Mouse (Mus musculus): ENCODE measurements at regions not wholly inside any gene's neighbourhood (a gene's known extent, or its start where the extent isn't known, plus 50 kb on each side); places are given as distances from the start of the nearest gene placed in this dataset.

- TF ChIP-seq CTCF (IDR thresholded peaks at IDR 0.05): no peak
- WGBS: 80% methylated on average over 9 of the region's 9 CpGs
- no peak for ATAC-seq (ENCODE audit: low FRiP score)
These were observed 442.0 kb upstream of the Id4 start for GRCm38 (mm10) chr13:47818924-47819564.

GRCm38 (mm10) chr13:47836491-47836890 is 424.5 kb upstream of the Id4 start:
- Histone ChIP-seq H3K9ac (replicated peaks; ENCODE audit: low read length, poor library complexity, severe bottlenecking) (no peak overlapping the region), H3K4me3 (ENCODE audit: low read depth, low read length) (no peak overlapping the region), H3K4me1 (ENCODE audit: insufficient read depth, low read length) (no peaks in the 10 kb centered on the region), H3K4me2 (ENCODE audit: low read depth, low read length, poor library complexity, severe bottlenecking) (no peak overlapping the region), H3K36me3 (ENCODE audit: insufficient read depth, low read length) (no peaks in the 10 kb centered on the region), H3K27ac (ENCODE audit: low read depth, low read length) (no peak overlapping the region), H3K9me3 (ENCODE audit: low read length) (no peaks in the 10 kb centered on the region), H3K27me3 (ENCODE audit: insufficient read depth, low read length) (no peaks in the 10 kb centered on the region)
- ATAC-seq (ENCODE audit: low FRiP score) (no peak), DNase-seq (ENCODE audit: low spot score) (peak; percentile 56)
- peak; percentile 66 for TF ChIP-seq CTCF (IDR thresholded peaks at IDR 0.05)
- 40% methylated on average over 9 of the region's 9 CpGs for WGBS

More at GRCm38 (mm10) chr13:47818924-47819564, 442.0 kb upstream of the Id4 start:
- Histone ChIP-seq H3K9me3 (ENCODE audit: low read length) (no peaks in the 10 kb centered on the region), H3K36me3 (ENCODE audit: insufficient read depth, low read length) (no peaks in the 10 kb centered on the region), H3K4me2 (ENCODE audit: low read depth, low read length, poor library complexity, severe bottlenecking) (no peak overlapping the region), H3K27ac (ENCODE audit: low read depth, low read length) (no peak overlapping the region), H3K4me3 (ENCODE audit: low read depth, low read length) (no peak overlapping the region), H3K9ac (replicated peaks; ENCODE audit: low read length, poor library complexity, severe bottlenecking) (no peak overlapping the region), H3K27me3 (ENCODE audit: insufficient read depth, low read length) (no peaks in the 10 kb centered on the region), H3K4me1 (ENCODE audit: insufficient read depth, low read length) (no peaks in the 10 kb centered on the region)
- no peak for DNase-seq (ENCODE audit: low spot score)

GRCm38 (mm10) chr13:47842418-47842817 is 418.6 kb upstream of the Id4 start:
- 90% methylated on average over 8 of the region's 8 CpGs for WGBS
- no peak for ATAC-seq (ENCODE audit: low FRiP score)
- no peak overlapping the region for H3K27ac ChIP-seq (ENCODE audit: low read depth, low read length)
- no peak for TF ChIP-seq CTCF (IDR thresholded peaks at IDR 0.05)
- no peak overlapping the region for H3K9ac ChIP-seq (replicated peaks; ENCODE audit: low read length, poor library complexity, severe bottlenecking)
- peaks cover 4% of the 10 kb centered on the region; the same call in 1 of the 2 replicates for H3K4me1 ChIP-seq (ENCODE audit: insufficient read depth, low read length)
- H3K4me2 ChIP-seq (ENCODE audit: low read depth, low read length, poor library complexity, severe bottlenecking): no peak overlapping the region
- DNase-seq (ENCODE audit: low spot score): no peak
- no peaks in the 10 kb centered on the region for H3K36me3 ChIP-seq (ENCODE audit: insufficient read depth, low read length)
- no peak overlapping the region for H3K4me3 ChIP-seq (ENCODE audit: low read depth, low read length)
- no peaks in the 10 kb centered on the region for H3K27me3 ChIP-seq (ENCODE audit: insufficient read depth, low read length)
- H3K9me3 ChIP-seq (ENCODE audit: low read length): no peaks in the 10 kb centered on the region

GRCm38 (mm10) chr13:47843011-47843410 is 418.0 kb upstream of the Id4 start:
- DNase-seq (ENCODE audit: low spot score) (no peak), ATAC-seq (ENCODE audit: low FRiP score) (no peak)
- Histone ChIP-seq H3K27ac (ENCODE audit: low read depth, low read length) (0 out of 2 replicates have a peak overlapping the region, but pooled peaks have one; percentile 4), H3K27me3 (ENCODE audit: insufficient read depth, low read length) (no peaks in the 10 kb centered on the region), H3K36me3 (ENCODE audit: insufficient read depth, low read length) (no peaks in the 10 kb centered on the region), H3K4me2 (ENCODE audit: low read depth, low read length, poor library complexity, severe bottlenecking) (no peak overlapping the region), H3K4me1 (ENCODE audit: insufficient read depth, low read length) (peaks cover 4% of the 10 kb centered on the region; the same call in 1 of the 2 replicates), H3K9ac (replicated peaks; ENCODE audit: low read length, poor library complexity, severe bottlenecking) (no peak overlapping the region), H3K9me3 (ENCODE audit: low read length) (no peaks in the 10 kb centered on the region), H3K4me3 (ENCODE audit: low read depth, low read length) (no peak overlapping the region)
- no peak for TF ChIP-seq CTCF (IDR thresholded peaks at IDR 0.05)
- 76% methylated on average over 9 of the region's 9 CpGs for WGBS

- TF ChIP-seq CTCF (IDR thresholded peaks at IDR 0.05): no peak
- ATAC-seq (ENCODE audit: low FRiP score) (no peak), DNase-seq (ENCODE audit: low spot score) (peak; percentile 16)
- no peaks in the 10 kb centered on the region for H3K27me3 ChIP-seq (ENCODE audit: insufficient read depth, low read length)
- H3K4me2 ChIP-seq (ENCODE audit: low read depth, low read length, poor library complexity, severe bottlenecking): peak overlapping the region; percentile 37
- H3K27ac ChIP-seq (ENCODE audit: low read depth, low read length): peak overlapping the region; percentile 4; the same call in 1 of the 2 replicates
- 12% methylated on average over 13 of the region's 13 CpGs for WGBS
- H3K36me3 ChIP-seq (ENCODE audit: insufficient read depth, low read length): no peaks in the 10 kb centered on the region
- no peak overlapping the region for H3K9ac ChIP-seq (replicated peaks; ENCODE audit: low read length, poor library complexity, severe bottlenecking)
- peaks cover 6% of the 10 kb centered on the region; the same call in 1 of the 2 replicates for H3K4me1 ChIP-seq (ENCODE audit: insufficient read depth, low read length)
- H3K4me3 ChIP-seq (ENCODE audit: low read depth, low read length): no peak overlapping the region
- H3K9me3 ChIP-seq (ENCODE audit: low read length): no peaks in the 10 kb centered on the region
These were observed 417.3 kb upstream of the Id4 start for GRCm38 (mm10) chr13:47843541-47844267.

- no peak overlapping the region for H3K4me2 ChIP-seq (ENCODE audit: low read depth, low read length, poor library complexity, severe bottlenecking)
- H3K36me3 ChIP-seq (ENCODE audit: insufficient read depth, low read length): no peaks in the 10 kb centered on the region
- no peak overlapping the region for H3K4me3 ChIP-seq (ENCODE audit: low read depth, low read length)
- no peak for TF ChIP-seq CTCF (IDR thresholded peaks at IDR 0.05)
- H3K27ac ChIP-seq (ENCODE audit: low read depth, low read length): no peak overlapping the region
- no peaks in the 10 kb centered on the region for H3K27me3 ChIP-seq (ENCODE audit: insufficient read depth, low read length)
- ATAC-seq (ENCODE audit: low FRiP score): no peak
- H3K9me3 ChIP-seq (ENCODE audit: low read length): no peaks in the 10 kb centered on the region
- 88% methylated on average over 3 of the region's 3 CpGs for WGBS
- H3K4me1 ChIP-seq (ENCODE audit: insufficient read depth, low read length): peaks cover 9% of the 10 kb centered on the region; the same call in 1 of the 2 replicates
- no peak overlapping the region for H3K9ac ChIP-seq (replicated peaks; ENCODE audit: low read length, poor library complexity, severe bottlenecking)
- DNase-seq (ENCODE audit: low spot score): no peak
These were observed 414.3 kb upstream of the Id4 start for GRCm38 (mm10) chr13:47846713-47847112.

Measured in midbrain, postnatal 0 days (tissue).